Mouse (Mus musculus) bone marrow macrophage, adult 2 months (primary cell): ENCODE data around the gene Cadm1.

Experiments
- CTCF ChIP-seq: IDR thresholded peaks from 2 replicates; pipeline ENCODE4 v1.5.1; 2012; ENCODE audit warnings: low read depth, mild to moderate bottlenecking, low read length, moderate library complexity
- POLR2A ChIP-seq: IDR thresholded peaks from 2 replicates; pipeline ENCODE4 v1.6.1; 2012; ENCODE audit warnings: mild to moderate bottlenecking, low read depth, low read length, borderline replicate concordance

- TF ChIP-seq POLR2A (no peak), CTCF (no peak)
Measured at GRCm38 (mm10) chr9:47892995-47893394, 363.0 kb downstream of the Cadm1 start.
